Mouse (Mus musculus) ES-Bruce4 (cell line): Measurements from ENCODE around the gene Dlat.

Source experiments
- CTCF ChIP-seq: IDR thresholded peaks from one replicate; pipeline ENCODE4 v1.8.1; 2011; ENCODE audit warnings: low read depth, low read length
- EP300 ChIP-seq: IDR thresholded peaks from 2 replicates; pipeline ENCODE4 v1.6.1; 2011; ENCODE audit warnings: low read depth, low read length; ENCODE audit not compliant: insufficient read depth
- POLR2A ChIP-seq: IDR thresholded peaks from one replicate; pipeline ENCODE4 v1.8.1; 2011; ENCODE audit warnings: low read length; ENCODE audit not compliant: insufficient read depth

GRCm38 (mm10) chr9:50633059-50633458, 26.5 kb downstream of the Dlat start:
- TF ChIP-seq POLR2A (no peak), EP300 (no peak), CTCF (peak; percentile 32)
